Mouse (Mus musculus) myocyte (in vitro differentiated cells): Measurements from ENCODE around the gene Slc5a10. TPM values are rescaled to one million over a fixed set of nuclear protein-coding genes. Genes with fewer than 3 reads are reported as not detected.

Experiments
- H3K27me3 ChIP-seq: one replicate; pipeline ENCODE4 v1.6.1; 2011; ENCODE audit not compliant: control insufficient read depth, insufficient read depth, insufficient read length
- H3K36me3 ChIP-seq: one replicate; pipeline ENCODE4 v1.6.1; 2011; ENCODE audit not compliant: control insufficient read depth, insufficient read depth
- H3K4me2 ChIP-seq: one replicate; pipeline ENCODE4 v1.6.1; 2011; ENCODE audit warnings: low read depth, control low read depth
- H3K4me3 ChIP-seq: one replicate; pipeline ENCODE4 v1.5.1; 2011; ENCODE audit warnings: mild to moderate bottlenecking, control low read depth, moderate library complexity
- H3K79me2 ChIP-seq: one replicate; pipeline ENCODE4 v1.6.1; 2011; ENCODE audit not compliant: control insufficient read depth, insufficient read depth
- H3ac ChIP-seq: one replicate; pipeline ENCODE4 v1.6.1; 2011; ENCODE audit not compliant: control insufficient read depth, insufficient read length
- CEBPB ChIP-seq: IDR thresholded peaks from 2 replicates; pipeline ENCODE4 v1.6.1; 2011; ENCODE audit warnings: mild to moderate bottlenecking, moderate library complexity; ENCODE audit not compliant: poor library complexity, insufficient read depth, severe bottlenecking
- E2F4 ChIP-seq: IDR thresholded peaks from one replicate; pipeline ENCODE4 v1.6.1; 2011; ENCODE audit warnings: mild to moderate bottlenecking, control low read depth, moderate library complexity; ENCODE audit not compliant: insufficient read depth
- MAX ChIP-seq: IDR thresholded peaks from one replicate; pipeline ENCODE4 v1.6.1; 2011; ENCODE audit warnings: low read depth, mild to moderate bottlenecking, control low read depth
- MYOD1 ChIP-seq, 3 experiments: IDR thresholded peaks; one replicate each; pipeline ENCODE4 v1.6.1; 2011; ENCODE audit warnings: control low read depth in 2 of 3, low read depth in 2 of 3, mild to moderate bottlenecking in 2 of 3, moderate library complexity in 1 of 3; ENCODE audit not compliant: insufficient read length in 2 of 3, control insufficient read depth in 1 of 3
- MYOG ChIP-seq, 3 experiments: IDR thresholded peaks; one replicate each; pipeline ENCODE4 v1.6.1; 2011; ENCODE audit warnings: control low read depth in 2 of 3, low read depth in 2 of 3, mild to moderate bottlenecking in 2 of 3; ENCODE audit not compliant: insufficient read length in 2 of 3, control insufficient read depth in 1 of 3, insufficient read depth in 1 of 3
- POLR2A ChIP-seq: IDR thresholded peaks from one replicate; pipeline ENCODE4 v1.6.1; 2011; ENCODE audit warnings: low read depth, mild to moderate bottlenecking, control low read depth, moderate library complexity; ENCODE audit not compliant: insufficient read length
- POLR2AphosphoS2 ChIP-seq: IDR thresholded peaks from one replicate; pipeline ENCODE4 v1.6.1; 2011; ENCODE audit warnings: low read depth, control low read depth; ENCODE audit not compliant: insufficient read length
- REST ChIP-seq: IDR thresholded peaks from one replicate; pipeline ENCODE4 v1.6.1; 2011; ENCODE audit warnings: mild to moderate bottlenecking, control low read depth, moderate library complexity; ENCODE audit not compliant: insufficient read depth, insufficient read length
- SRF ChIP-seq: IDR thresholded peaks from one replicate; pipeline ENCODE4 v1.6.1; 2011; ENCODE audit warnings: low read depth; ENCODE audit not compliant: control insufficient read depth, insufficient read length
- TCF12 ChIP-seq: IDR thresholded peaks from one replicate; pipeline ENCODE4 v1.6.1; 2011; ENCODE audit warnings: mild to moderate bottlenecking, control low read depth; ENCODE audit not compliant: poor library complexity, insufficient read depth, severe bottlenecking
- TCF3 ChIP-seq: IDR thresholded peaks from one replicate; pipeline ENCODE4 v1.6.1; 2011; ENCODE audit warnings: low read depth, control low read depth; ENCODE audit not compliant: insufficient read length
- USF1 ChIP-seq: IDR thresholded peaks from one replicate; pipeline ENCODE4 v1.6.1; 2011; ENCODE audit warnings: low read depth, mild to moderate bottlenecking, control low read depth, moderate library complexity
- polyA plus RNA-seq: library from polyadenylated mRNA; unstranded; fragments of >200 nt; fragmentation: generic; extraction: Trizol; gene quantifications from one replicate; pipeline ENCODE4 v1.2.1, GENCODE M21; 2012; ENCODE audit warnings: missing spikeins

The Slc5a10 gene
- polyA plus RNA-seq, 1 experiment: 0.05 TPM

- Histone ChIP-seq H3K4me3 (no peak within 1 kb of the TSS), H3K4me2 (no peak within 1 kb of the TSS), H3K27me3 (no peaks in the 10 kb centered on the region), H3ac (no peak within 1 kb of the TSS), H3K79me2 (no peaks in the 10 kb centered on the region), H3K36me3 (no peaks in the 10 kb centered on the region)
- no peak for TF ChIP-seq MAX
- TF ChIP-seq POLR2AphosphoS2: no peak
- TF ChIP-seq TCF3: no peak
- TF ChIP-seq REST: no peak
- no peak for TF ChIP-seq MYOD1 (IDR thresholded peaks at IDR 0.05; ENCODE audit: control insufficient read depth in 1 of 3, insufficient read length in 2 of 3, low read depth in 2 of 3)
- TF ChIP-seq E2F4: no peak
- no peak for TF ChIP-seq CEBPB
- TF ChIP-seq MYOG (IDR thresholded peaks at IDR 0.05; ENCODE audit: control insufficient read depth in 1 of 3, insufficient read depth in 1 of 3, insufficient read length in 2 of 3, low read depth in 2 of 3): no peak
- TF ChIP-seq POLR2A: no peak
- no peak for TF ChIP-seq TCF12
- TF ChIP-seq USF1: no peak
Measured at GRCm38 (mm10) chr11:61652686-61653447, 67.8 kb downstream of the Slc5a10 start, which contains the start of gene Grap. Gene Grap (plus strand): TSS chr11:61653265.

GRCm38 (mm10) chr11:61652216-61652615 is 68.4 kb downstream of the Slc5a10 start:
- TF ChIP-seq USF1 (no peak), CEBPB (no peak), REST (no peak), TCF3 (no peak), MAX (no peak), TCF12 (no peak), E2F4 (no peak), MYOG (IDR thresholded peaks at IDR 0.05; ENCODE audit: control insufficient read depth in 1 of 3, insufficient read depth in 1 of 3, insufficient read length in 2 of 3, low read depth in 2 of 3) (no peak), POLR2AphosphoS2 (no peak)
- H3K79me2 ChIP-seq: no peaks in the 10 kb centered on the region
- H3K27me3 ChIP-seq: no peaks in the 10 kb centered on the region
- no peaks in the 10 kb centered on the region for H3K36me3 ChIP-seq
- H3K4me3 ChIP-seq: no peak overlapping the region
- H3ac ChIP-seq: no peak overlapping the region
- no peak overlapping the region for H3K4me2 ChIP-seq

- Histone ChIP-seq H3K36me3 (no peaks in the 10 kb centered on the region), H3K4me3 (no peak overlapping the region), H3ac (no peak overlapping the region), H3K4me2 (no peak overlapping the region), H3K79me2 (no peaks in the 10 kb centered on the region), H3K27me3 (no peaks in the 10 kb centered on the region)
- TF ChIP-seq MYOG (IDR thresholded peaks at IDR 0.05; ENCODE audit: control insufficient read depth in 1 of 3, insufficient read depth in 1 of 3, insufficient read length in 2 of 3, low read depth in 2 of 3): no peak
- no peak for TF ChIP-seq POLR2A
- TF ChIP-seq USF1: no peak
Measured at GRCm38 (mm10) chr11:61650470-61651265, 70.0 kb downstream of the Slc5a10 start.

GRCm38 (mm10) chr11:61649626-61650025 is 71.0 kb downstream of the Slc5a10 start:
- Histone ChIP-seq H3K36me3 (no peaks in the 10 kb centered on the region), H3K4me2 (no peak overlapping the region), H3K27me3 (no peaks in the 10 kb centered on the region), H3K79me2 (no peaks in the 10 kb centered on the region), H3ac (no peak overlapping the region), H3K4me3 (no peak overlapping the region)
- TF ChIP-seq POLR2A (no peak), MYOD1 (IDR thresholded peaks at IDR 0.05; ENCODE audit: control insufficient read depth in 1 of 3, insufficient read length in 2 of 3, low read depth in 2 of 3) (no peak), SRF (no peak), CEBPB (no peak), MYOG (IDR thresholded peaks at IDR 0.05; ENCODE audit: control insufficient read depth in 1 of 3, insufficient read depth in 1 of 3, insufficient read length in 2 of 3, low read depth in 2 of 3) (no peak), TCF12 (no peak)

GRCm38 (mm10) chr11:61649163-61649580 is 71.5 kb downstream of the Slc5a10 start:
- TF ChIP-seq MYOG (IDR thresholded peaks at IDR 0.05; ENCODE audit: control insufficient read depth in 1 of 3, insufficient read depth in 1 of 3, insufficient read length in 2 of 3, low read depth in 2 of 3) (no peak), MYOD1 (IDR thresholded peaks at IDR 0.05; ENCODE audit: control insufficient read depth in 1 of 3, insufficient read length in 2 of 3, low read depth in 2 of 3) (no peak), POLR2AphosphoS2 (no peak), CEBPB (no peak), POLR2A (no peak), MAX (no peak), SRF (no peak), E2F4 (no peak), TCF3 (no peak), REST (no peak), USF1 (no peak), TCF12 (no peak)
- Histone ChIP-seq H3K4me3 (no peak overlapping the region), H3K36me3 (no peaks in the 10 kb centered on the region), H3ac (no peak overlapping the region), H3K79me2 (no peaks in the 10 kb centered on the region), H3K27me3 (no peaks in the 10 kb centered on the region), H3K4me2 (no peak overlapping the region)
